In the genomic region with DNA sequence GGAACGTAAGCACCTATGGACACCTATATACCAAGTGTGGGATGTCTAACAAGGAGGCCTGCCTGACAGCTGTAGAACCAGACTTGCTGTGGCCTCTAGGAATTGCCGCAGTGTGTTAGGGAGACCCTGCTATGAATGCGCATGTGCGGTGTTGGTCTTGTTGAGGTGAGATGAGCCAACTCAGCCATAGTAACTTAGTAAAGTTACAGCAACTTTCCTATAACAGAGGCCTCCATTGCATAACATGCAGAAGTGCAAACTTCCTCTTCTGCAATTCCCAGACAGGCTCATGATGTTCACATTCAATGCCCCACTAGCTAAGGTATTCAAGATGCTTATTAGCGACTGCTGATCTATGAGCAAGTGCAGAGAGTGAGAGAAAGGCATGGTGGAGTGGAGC, we compare ENCODE assay signal across 24 mouse cellular contexts. TPM values are rescaled to one million over a fixed set of nuclear protein-coding genes. Genes with fewer than 3 reads are reported as not detected.
DNase-seq lines count a peak whose midpoint lies in the region; ATAC-seq and TF ChIP-seq lines count a peak whose summit lies in the region.
"Had no signal": no experiment of that assay in that cellular context is flagged by ENCODE, and none has a peak within 500 bp of the region (broad histone marks: within the 10 kb centered on the region; RNA-seq: fewer than 3 reads in every experiment).

No protein-coding gene starts in this region.

- no peaks in the 10 kb centered on the region for H3K4me1 ChIP-seq in lung, postnatal 0 days (ENCODE audit: insufficient read depth, low read depth, low read length)
- peaks cover 6 to 10% of the 10 kb centered on the region in 2 experiments for H3K4me1 ChIP-seq in MEL (ENCODE audit: control insufficient read depth in 1 of 2, insufficient read depth in 2 of 2, low read length in 2 of 2)
- H3K4me1 ChIP-seq in forebrain, embryonic 15.5 days, result no peaks in the 10 kb centered on the region
- H3K4me1 ChIP-seq: embryonic facial prominence, embryonic 15.5 days; limb, embryonic 12.5 days; neural tube, embryonic 12.5 days; stomach, embryonic 15.5 days had no signal

- no peak overlapping the region for H3K9ac ChIP-seq in lung, postnatal 0 days (replicated peaks; ENCODE audit: low read depth)
- no peak overlapping the region for H3K9ac ChIP-seq in MEL (ENCODE audit: control insufficient read depth, low read depth, low read length, poor library complexity, severe bottlenecking)
- no peak overlapping the region for H3K9ac ChIP-seq in forebrain, embryonic 15.5 days (replicated peaks)
- H3K9ac ChIP-seq: embryonic facial prominence, embryonic 15.5 days; heart, embryonic 12.5 days; limb, embryonic 12.5 days; neural tube, embryonic 12.5 days; stomach, embryonic 15.5 days had no signal

- WGBS in lung, postnatal 0 days, result 81% methylated on average over 5 of the region's 5 CpGs
- WGBS in forebrain, embryonic 15.5 days, result 94% methylated on average over 5 of the region's 5 CpGs

- no peak for TF ChIP-seq RAD21 in MEL (IDR thresholded peaks at IDR 0.05; ENCODE audit: low read depth, low read length)

- H3K27me3 ChIP-seq in lung, postnatal 0 days (replicated peaks; ENCODE audit: insufficient read depth, low read length), result no peaks in the 10 kb centered on the region
- no peaks in the 10 kb centered on the region for H3K27me3 ChIP-seq in MEL (ENCODE audit: control insufficient read depth in 1 of 2, insufficient read depth in 2 of 2, low read length in 2 of 2)
- H3K27me3 ChIP-seq in forebrain, embryonic 15.5 days, result no peaks in the 10 kb centered on the region
- H3K27me3 ChIP-seq: embryonic facial prominence, embryonic 15.5 days; heart, embryonic 12.5 days; neural tube, embryonic 12.5 days; stomach, embryonic 15.5 days had no signal

- H3K9me3 ChIP-seq in lung, postnatal 0 days (ENCODE audit: low read length), result no peaks in the 10 kb centered on the region
- H3K9me3 ChIP-seq in MEL (replicated peaks; ENCODE audit: insufficient read depth, low read length), result no peaks in the 10 kb centered on the region
- no peaks in the 10 kb centered on the region for H3K9me3 ChIP-seq in forebrain, embryonic 15.5 days
- H3K9me3 ChIP-seq: embryonic facial prominence, embryonic 15.5 days; heart, embryonic 12.5 days; limb, embryonic 12.5 days; neural tube, embryonic 12.5 days; stomach, embryonic 15.5 days had no signal

- no peak for TF ChIP-seq POLR2A in MEL (IDR thresholded peaks at IDR 0.05; ENCODE audit: control insufficient read depth in 1 of 2, insufficient read depth in 1 of 2, low read depth in 1 of 2, low read length in 2 of 2, poor library complexity in 1 of 2)

- no peak for TF ChIP-seq CTCF in lung, postnatal 0 days (IDR thresholded peaks at IDR 0.05)
- no peak for TF ChIP-seq CTCF in MEL (IDR thresholded peaks at IDR 0.05 in 2 of 3, conservative IDR thresholded peaks at IDR 0.05 in 1 of 3; ENCODE audit: control insufficient read depth in 1 of 3, insufficient read depth in 1 of 3, low read depth in 2 of 3, low read length in 3 of 3, poor library complexity in 1 of 3, severe bottlenecking in 1 of 3)

- 0 out of 2 replicates have a peak, but pooled peaks cover 4% of the 10 kb centered on the region for H3K36me3 ChIP-seq in lung, postnatal 0 days (ENCODE audit: insufficient read depth, low read length)
- H3K36me3 ChIP-seq in MEL (ENCODE audit: control insufficient read depth in 1 of 2, insufficient read depth in 2 of 2, low read length in 2 of 2), result peaks cover 0 to 11% of the 10 kb centered on the region in 2 experiments; a peak in 3 of 4 replicates
- H3K36me3 ChIP-seq in forebrain, embryonic 15.5 days, result no peaks in the 10 kb centered on the region
- H3K36me3 ChIP-seq: embryonic facial prominence, embryonic 15.5 days; limb, embryonic 12.5 days; neural tube, embryonic 12.5 days; stomach, embryonic 15.5 days had no signal

- peak; percentile 50 for DNase-seq in lung, postnatal 0 days (ENCODE audit: low spot score)
- DNase-seq in lung, postnatal 10 days, result no peak
- peak; percentile 19 for DNase-seq in MEL (ENCODE audit: low read depth, low spot score)
- no peak for DNase-seq in cerebellum, postnatal 36 days
- no peak for DNase-seq in layer of hippocampus, postnatal 36 days
- DNase-seq: cerebellum, adult 9-11 months; embryo, embryonic 11 days; heart, postnatal 36 days; kidney, adult 18-20 months; kidney, postnatal 14 days; thymus, postnatal 14 days had no signal

- H3K4me2 ChIP-seq in lung, postnatal 0 days (replicated peaks; ENCODE audit: low read depth, low read length), result no peak overlapping the region
- no peak overlapping the region for H3K4me2 ChIP-seq in forebrain, embryonic 15.5 days (replicated peaks)
- H3K4me2 ChIP-seq: embryonic facial prominence, embryonic 15.5 days; heart, embryonic 12.5 days; limb, embryonic 12.5 days; neural tube, embryonic 12.5 days; stomach, embryonic 15.5 days had no signal

- H3K27ac ChIP-seq in lung, postnatal 0 days (ENCODE audit: low read length), result no peak overlapping the region
- no peak overlapping the region for H3K27ac ChIP-seq in MEL (ENCODE audit: control insufficient read depth, low read depth, low read length)
- no peak overlapping the region for H3K27ac ChIP-seq in forebrain, embryonic 15.5 days (replicated peaks)
- H3K27ac ChIP-seq: embryonic facial prominence, embryonic 15.5 days; hindbrain, postnatal 0 days; limb, embryonic 12.5 days; neural tube, embryonic 12.5 days; stomach, embryonic 15.5 days had no signal

- H3K4me3 ChIP-seq in lung, postnatal 0 days (ENCODE audit: low read depth, low read length), result no peak overlapping the region
- H3K4me3 ChIP-seq in MEL (ENCODE audit: control insufficient read depth in 1 of 2, insufficient read depth in 1 of 2, low read depth in 2 of 2, low read length in 2 of 2), result no peak overlapping the region
- H3K4me3 ChIP-seq in forebrain, embryonic 15.5 days, result no peak overlapping the region
- H3K4me3 ChIP-seq: embryonic facial prominence, embryonic 15.5 days; heart, embryonic 12.5 days; limb, embryonic 12.5 days; neural tube, embryonic 12.5 days; stomach, embryonic 15.5 days had no signal

- H3K79me2 ChIP-seq in MEL (ENCODE audit: control insufficient read depth, insufficient read depth, low read length, poor library complexity), result no peaks in the 10 kb centered on the region

- peak; percentile 16; the same call in 1 of the 2 replicates for TF ChIP-seq EP300 in lung, postnatal 0 days (IDR thresholded peaks at IDR 0.05)
- TF ChIP-seq EP300 in MEL (IDR thresholded peaks at IDR 0.05; ENCODE audit: low read depth in 1 of 2, low read length in 2 of 2), result no peak

- 0 out of 2 replicates have a peak, but pooled peaks have one; percentile 14 for ATAC-seq in lung, postnatal 0 days
- ATAC-seq in hematopoietic stem cell, adult 5-6 weeks (replicated peaks in 1 of 2; ENCODE audit: insufficient read depth in 1 of 2, low FRiP score in 2 of 2, low TSS enrichment in 1 of 2, low read depth in 1 of 2, poor library complexity in 2 of 2, severe bottlenecking in 2 of 2), result peak; percentile 69 to 81
- peak; percentile 80 for ATAC-seq in megakaryocyte progenitor cell, adult 5-6 weeks (replicated peaks; ENCODE audit: poor library complexity)
- ATAC-seq in forebrain, embryonic 15.5 days (replicated peaks), result no peak
- ATAC-seq: hindbrain, postnatal 0 days had no signal

TF ChIP-seq in MEL, 35 proteins besides CTCF, POLR2A, EP300 and RAD21:
- TF ChIP-seq E2F4 (IDR thresholded peaks at IDR 0.05; ENCODE audit: borderline replicate concordance, low read depth, low read length), result no peak
- TF ChIP-seq CHD1 (IDR thresholded peaks at IDR 0.05; ENCODE audit: low read depth, low read length), result no peak
- no peak for TF ChIP-seq BHLHE40 (IDR thresholded peaks at IDR 0.05; ENCODE audit: borderline replicate concordance, low read depth, low read length)
- TF ChIP-seq KAT2A (conservative IDR thresholded peaks at IDR 0.05; ENCODE audit: low read depth, low read length), result no peak
- TF ChIP-seq ELF1 (IDR thresholded peaks at IDR 0.05; ENCODE audit: low read depth, low read length), result no peak
- no peak for TF ChIP-seq GATA1 (IDR thresholded peaks at IDR 0.05; ENCODE audit: low read depth, low read length)

RNA-seq across cellular contexts. Expression of gene Cpb2, which starts 46.6 kb away (rescaled TPM):
- polyA plus RNA-seq in lung, postnatal 0 days (2015; fragmentation: Nextera tagmentation; extraction: Ambion mirVana), result not detected in 2 replicates
- not detected in 2 replicates for total RNA-seq in MEL (2012; rRNA removed)
- polyA plus RNA-seq in MEL (2012; ENCODE audit: insufficient read depth in 1 of 2, insufficient read length in 2 of 2, low read depth in 1 of 2, low replicate concordance in 2 of 2, missing spikeins in 1 of 2), result not detected
- total RNA-seq in hematopoietic stem cell, adult 5-6 weeks (2017), result not detected in 2 replicates
- not detected in 2 replicates for total RNA-seq in megakaryocyte progenitor cell, adult 5-6 weeks (2015)
- not detected in 2 replicates for total RNA-seq in megakaryocyte progenitor cell, adult 5-6 weeks (2017)
- 0.23 TPM in 1 of 2 replicates, not detected in the other for polyA plus RNA-seq in forebrain, embryonic 15.5 days (2015; fragmentation: Nextera tagmentation; extraction: Ambion mirVana)
- not detected for total RNA-seq in layer of hippocampus, postnatal 36 days (2021)
- total RNA-seq: heart, postnatal 36 days; hindbrain, postnatal 0 days; layer of hippocampus, adult 8-10 months; left cerebral cortex, adult 8-10 months had no signal
- polyA plus RNA-seq: embryonic facial prominence, embryonic 15.5 days; forebrain, embryonic 11.5 days; frontal cortex, adult 2 months; hindbrain, postnatal 0 days; limb, embryonic 12.5 days had no signal

Comparison
In these comparisons a context has a peak if more than half of its experiments do, and no peak if none do; other contexts are left out.
1. DNase-seq: peak in lung, postnatal 0 days (single experiment) and MEL (single experiment); none in lung, postnatal 10 days (single experiment), cerebellum, postnatal 36 days (0 of 2) and layer of hippocampus, postnatal 36 days (0 of 2).